Mouse (Mus musculus): ENCODE measurements around the gene Grk6. TPM values are rescaled to one million over a fixed set of nuclear protein-coding genes. Genes with fewer than 3 reads are reported as not detected.
A peak's percentile ranks its signal among the peaks of the same experiment; 100 is the strongest.

The Grk6 gene
- polyA plus RNA-seq, 1 experiment from 2014 or later: 27.6 TPM

- peaks cover 7% of the 10 kb centered on the region for H3K4me1 ChIP-seq (replicated peaks)
- no peaks in the 10 kb centered on the region for H3K36me3 ChIP-seq
- no peaks in the 10 kb centered on the region for H3K9me3 ChIP-seq (replicated peaks)
- H3K27ac ChIP-seq (ENCODE audit: poor library complexity, severe bottlenecking): no peak overlapping the region
- WGBS: 67% methylated on average over 7 of the region's 7 CpGs
- no peak overlapping the region for H3K9ac ChIP-seq
- no peak for ATAC-seq (ENCODE audit: insufficient number of reproducible peaks, low FRiP score)
- H3K4me3 ChIP-seq: no peak overlapping the region
- H3K4me2 ChIP-seq: no peak overlapping the region
- peaks cover 77% of the 10 kb centered on the region for H3K27me3 ChIP-seq (replicated peaks)
These were observed 33.0 kb upstream of the Grk6 start for GRCm38 (mm10) chr13:55411826-55412225.

DNA sequence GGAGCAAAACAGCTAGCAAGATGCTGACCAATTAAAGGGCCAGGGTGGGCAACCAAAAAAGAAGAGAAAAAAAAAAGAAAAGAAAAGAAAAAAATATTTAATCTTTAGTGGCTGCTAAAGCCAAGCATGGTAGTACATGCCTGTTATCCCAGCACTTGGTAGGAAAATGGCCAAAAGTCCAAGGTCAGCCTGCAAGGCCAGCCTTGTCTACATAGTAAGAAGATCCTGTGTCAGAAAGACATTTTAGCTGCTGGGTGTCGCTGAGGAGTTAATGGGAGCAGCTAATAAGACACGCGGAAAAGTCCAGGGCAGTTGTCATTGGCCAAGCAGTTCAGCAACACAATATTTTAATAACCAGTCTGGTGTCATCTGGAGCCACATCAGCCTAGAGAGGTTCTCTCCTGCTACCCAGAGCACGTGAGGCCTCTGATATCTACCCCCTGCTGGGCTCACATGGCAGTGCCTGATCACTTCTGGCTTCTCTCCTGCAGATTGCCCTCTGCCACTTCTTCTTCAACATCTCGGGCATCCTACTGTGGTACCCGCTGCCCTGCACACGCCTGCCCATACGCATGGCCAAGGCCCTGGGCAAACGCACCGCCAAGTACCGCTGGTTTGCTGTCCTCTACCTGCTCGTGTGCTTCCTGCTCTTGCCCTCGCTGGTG is 32.1 kb upstream of the Grk6 start:
- peaks cover 77% of the 10 kb centered on the region for H3K27me3 ChIP-seq (replicated peaks)
- 76% methylated on average over 13 of the region's 13 CpGs for WGBS

DNA sequence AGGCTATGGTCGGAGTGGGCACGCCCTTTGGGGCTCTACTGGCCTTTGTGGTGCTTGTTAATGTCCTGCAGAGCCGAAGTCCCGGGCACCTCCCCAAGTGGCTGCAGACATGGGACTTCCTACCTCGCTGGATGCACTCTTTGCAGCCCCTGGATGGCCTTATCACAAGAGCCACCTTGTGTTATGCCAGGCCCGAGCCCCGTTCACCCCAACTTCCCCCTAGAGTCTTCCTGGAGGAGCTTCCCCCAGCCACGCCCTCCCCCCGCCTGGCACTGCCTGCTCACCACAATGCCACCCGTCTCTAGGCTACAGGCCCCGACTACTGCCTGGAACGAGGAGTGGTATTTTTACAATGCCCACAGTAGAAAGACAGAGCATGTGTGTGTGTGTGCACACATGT is 31.5 kb upstream of the Grk6 start:
- H3K4me1 ChIP-seq (replicated peaks): peaks cover 7% of the 10 kb centered on the region
- WGBS: 72% methylated on average over 12 of the region's 12 CpGs
- H3K27me3 ChIP-seq (replicated peaks): peaks cover 77% of the 10 kb centered on the region

More for the DNA sequence above, 32.1 kb upstream of the Grk6 start:
- H3K9me3 ChIP-seq (replicated peaks): no peaks in the 10 kb centered on the region
- H3K36me3 ChIP-seq: no peaks in the 10 kb centered on the region
- H3K9ac ChIP-seq: no peak overlapping the region
- no peak overlapping the region for H3K4me2 ChIP-seq
- H3K4me3 ChIP-seq: no peak overlapping the region
- no peak for ATAC-seq (ENCODE audit: insufficient number of reproducible peaks, low FRiP score)
- no peak overlapping the region for H3K27ac ChIP-seq (ENCODE audit: poor library complexity, severe bottlenecking)
- H3K4me1 ChIP-seq (replicated peaks): peaks cover 7% of the 10 kb centered on the region

DNA sequence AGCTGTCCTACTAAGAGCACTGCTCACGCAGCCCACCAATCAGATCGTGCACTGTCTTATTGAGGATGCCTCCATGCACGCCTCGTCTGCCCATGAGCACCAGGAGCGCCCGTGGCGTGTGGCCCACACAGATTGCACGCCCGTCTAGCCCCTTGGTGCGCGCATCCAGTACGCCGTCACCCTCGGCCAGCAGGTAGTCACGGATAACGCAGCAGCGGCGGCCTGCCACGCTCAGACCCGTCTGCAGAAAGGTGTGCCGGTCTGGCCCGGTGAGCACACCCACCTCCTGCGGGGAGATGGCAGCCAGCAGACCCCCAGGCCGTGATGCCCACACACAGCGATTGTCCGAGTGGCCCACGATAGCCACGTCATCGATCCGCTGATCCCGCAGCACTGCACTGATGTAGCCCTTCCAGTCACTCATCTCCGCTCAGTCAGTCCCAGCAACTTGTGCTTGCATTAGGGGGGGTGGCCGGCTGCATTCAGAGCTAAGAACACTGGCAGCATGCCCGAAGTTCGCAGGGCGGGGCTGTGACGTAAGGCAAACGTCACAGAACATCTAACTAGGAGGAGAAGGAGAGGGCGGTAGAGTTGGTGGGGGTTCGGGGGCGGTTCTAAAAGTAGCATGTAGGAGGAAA is 30.0 kb upstream of the Grk6 start, which contains the start of gene Pfn3:
TSS of gene Pfn3 (minus strand) at position 490 of the 638 bp plus-strand sequence.
- WGBS: 13% methylated on average over 41 of the region's 41 CpGs
- Histone ChIP-seq H3K4me2 (peak within 1 kb of the TSS; percentile 63), H3K4me3 (peak within 1 kb of the TSS; percentile 32), H3K9ac (peak within 1 kb of the TSS; percentile 34; the same call in 1 of the 2 replicates), H3K4me1 (replicated peaks) (peaks cover 7% of the 10 kb centered on the region), H3K27me3 (replicated peaks) (peaks cover 79% of the 10 kb centered on the region), H3K36me3 (no peaks in the 10 kb centered on the region), H3K9me3 (replicated peaks) (no peaks in the 10 kb centered on the region), H3K27ac (ENCODE audit: poor library complexity, severe bottlenecking) (no peak within 1 kb of the TSS)
- ATAC-seq (ENCODE audit: insufficient number of reproducible peaks, low FRiP score): no peak

More for the DNA sequence above, 31.5 kb upstream of the Grk6 start:
- no peaks in the 10 kb centered on the region for H3K36me3 ChIP-seq
- no peak overlapping the region for H3K27ac ChIP-seq (ENCODE audit: poor library complexity, severe bottlenecking)
- no peak overlapping the region for H3K4me2 ChIP-seq
- H3K4me3 ChIP-seq: no peak overlapping the region
- no peaks in the 10 kb centered on the region for H3K9me3 ChIP-seq (replicated peaks)
- no peak for ATAC-seq (ENCODE audit: insufficient number of reproducible peaks, low FRiP score)
- no peak overlapping the region for H3K9ac ChIP-seq

GRCm38 (mm10) chr13:55418004-55418403 is 26.9 kb upstream of the Grk6 start:
- Histone ChIP-seq H3K4me2 (no peak overlapping the region), H3K4me1 (replicated peaks) (peaks cover 16% of the 10 kb centered on the region), H3K27me3 (replicated peaks) (peaks cover 84% of the 10 kb centered on the region), H3K4me3 (no peak overlapping the region), H3K36me3 (no peaks in the 10 kb centered on the region), H3K9me3 (replicated peaks) (no peaks in the 10 kb centered on the region), H3K27ac (ENCODE audit: poor library complexity, severe bottlenecking) (no peak overlapping the region), H3K9ac (no peak overlapping the region)
- 13% methylated on average over 12 of the region's 12 CpGs for WGBS
- peak; percentile 63; the same call in 1 of the 2 replicates for ATAC-seq (ENCODE audit: insufficient number of reproducible peaks, low FRiP score)

- WGBS: 73% methylated on average over 5 of the region's 5 CpGs
- no peak overlapping the region for H3K4me2 ChIP-seq
- ATAC-seq (ENCODE audit: insufficient number of reproducible peaks, low FRiP score): no peak
These were observed 25.7 kb upstream of the Grk6 start for GRCm38 (mm10) chr13:55419142-55419541.

DNA sequence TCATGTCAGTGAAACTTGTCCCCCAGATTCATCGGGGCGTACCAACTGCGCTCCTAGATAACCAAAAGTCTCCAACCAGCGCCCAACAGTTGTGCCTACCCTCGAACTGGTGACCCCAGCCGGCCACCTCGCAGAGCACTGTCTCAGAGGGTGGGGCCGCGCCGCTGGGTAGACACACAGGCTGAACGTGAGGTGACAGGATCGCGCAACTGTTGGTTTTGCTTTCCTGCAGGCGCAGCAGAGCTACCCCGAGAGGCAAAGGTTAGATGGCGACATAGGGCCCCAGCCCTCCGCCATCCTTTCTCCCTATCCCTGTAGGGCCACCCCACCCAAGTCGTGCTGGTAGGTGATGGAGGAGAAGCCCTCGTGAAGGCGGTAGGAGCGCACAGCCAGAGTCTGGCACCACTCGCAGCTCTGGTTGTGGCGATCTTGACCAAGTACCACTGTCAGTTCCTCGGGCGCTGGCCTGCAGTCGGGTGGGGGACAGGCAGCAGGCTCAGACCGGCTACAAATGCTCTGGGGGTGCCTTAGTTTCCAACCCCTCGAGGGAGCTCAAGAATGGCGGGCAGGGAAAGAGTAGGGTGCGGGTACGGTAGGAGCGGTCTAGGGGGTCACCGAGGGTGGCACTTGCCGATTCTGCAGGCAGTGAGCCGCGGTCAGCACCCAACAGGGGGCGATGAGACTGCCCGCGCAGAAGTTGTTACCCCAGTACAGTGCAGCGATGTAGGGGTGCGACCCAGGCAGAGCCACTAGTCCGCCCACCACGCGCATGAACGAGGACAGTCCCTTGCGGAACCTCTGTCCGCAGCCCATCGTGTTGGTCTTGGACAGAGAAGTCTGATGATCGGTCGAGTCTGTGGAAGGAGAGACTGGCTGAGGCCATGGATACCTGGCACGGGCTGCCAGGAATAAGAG is 24.6 kb upstream of the Grk6 start:
- H3K9ac ChIP-seq: no peak overlapping the region

More at GRCm38 (mm10) chr13:55419142-55419541, 25.7 kb upstream of the Grk6 start:
- H3K9me3 ChIP-seq (replicated peaks): no peaks in the 10 kb centered on the region
- H3K9ac ChIP-seq: no peak overlapping the region
- no peak overlapping the region for H3K4me3 ChIP-seq
- no peak overlapping the region for H3K27ac ChIP-seq (ENCODE audit: poor library complexity, severe bottlenecking)
- peaks cover 77% of the 10 kb centered on the region for H3K27me3 ChIP-seq (replicated peaks)
- peaks cover 16% of the 10 kb centered on the region for H3K4me1 ChIP-seq (replicated peaks)
- H3K36me3 ChIP-seq: no peaks in the 10 kb centered on the region

GRCm38 (mm10) chr13:55420933-55421800 is 23.7 kb upstream of the Grk6 start:
- 10% methylated on average over 35 of the region's 35 CpGs for WGBS
- H3K4me2 ChIP-seq: peak overlapping the region; percentile 38
- peak; percentile 39; the same call in 1 of the 2 replicates for ATAC-seq (ENCODE audit: insufficient number of reproducible peaks, low FRiP score)
- peak overlapping the region; percentile 26; the same call in 1 of the 2 replicates for H3K9ac ChIP-seq
- H3K27ac ChIP-seq (ENCODE audit: poor library complexity, severe bottlenecking): no peak overlapping the region
- H3K27me3 ChIP-seq (replicated peaks): peaks cover 70% of the 10 kb centered on the region
- peak overlapping the region; percentile 10; the same call in 1 of the 2 replicates for H3K4me3 ChIP-seq
- no peaks in the 10 kb centered on the region for H3K36me3 ChIP-seq
- no peaks in the 10 kb centered on the region for H3K9me3 ChIP-seq (replicated peaks)
- H3K4me1 ChIP-seq (replicated peaks): peaks cover 9% of the 10 kb centered on the region; the same call in 1 of the 2 replicates

More for the DNA sequence above, 24.6 kb upstream of the Grk6 start:
- H3K9me3 ChIP-seq (replicated peaks): no peaks in the 10 kb centered on the region
- ATAC-seq (ENCODE audit: insufficient number of reproducible peaks, low FRiP score): no peak
- peak overlapping the region; percentile 38 for H3K4me2 ChIP-seq
- 22% methylated on average over 51 of the region's 51 CpGs for WGBS
- peaks cover 9% of the 10 kb centered on the region; the same call in 1 of the 2 replicates for H3K4me1 ChIP-seq (replicated peaks)
- H3K27me3 ChIP-seq (replicated peaks): peaks cover 65% of the 10 kb centered on the region
- no peak overlapping the region for H3K27ac ChIP-seq (ENCODE audit: poor library complexity, severe bottlenecking)
- 0 out of 2 replicates have a peak overlapping the region, but pooled peaks have one; percentile 10 for H3K4me3 ChIP-seq
- H3K36me3 ChIP-seq: no peaks in the 10 kb centered on the region

- H3K4me2 ChIP-seq: no peak within 1 kb of the TSS
- H3K9ac ChIP-seq: no peak within 1 kb of the TSS
- H3K27me3 ChIP-seq (replicated peaks): peaks cover 38% of the 10 kb centered on the region
- no peaks in the 10 kb centered on the region for H3K36me3 ChIP-seq
- H3K9me3 ChIP-seq (replicated peaks): no peaks in the 10 kb centered on the region
- no peak within 1 kb of the TSS for H3K27ac ChIP-seq (ENCODE audit: poor library complexity, severe bottlenecking)
- H3K4me3 ChIP-seq: no peak within 1 kb of the TSS
- ATAC-seq (ENCODE audit: insufficient number of reproducible peaks, low FRiP score): no peak
- 82% methylated on average over 10 of the region's 10 CpGs for WGBS
- H3K4me1 ChIP-seq (replicated peaks): no peaks in the 10 kb centered on the region
These were observed 18.3 kb upstream of the Grk6 start, which contains the start of gene F12 for GRCm38 (mm10) chr13:55426613-55427012. Gene F12 (minus strand): TSS chr13:55426793.

GRCm38 (mm10) chr13:55429226-55429888 is 15.5 kb upstream of the Grk6 start:
- Histone ChIP-seq H3K4me3 (no peak overlapping the region), H3K27me3 (replicated peaks) (peaks cover 21% of the 10 kb centered on the region), H3K9me3 (replicated peaks) (peaks cover 10% of the 10 kb centered on the region), H3K36me3 (no peaks in the 10 kb centered on the region), H3K4me2 (no peak overlapping the region), H3K9ac (no peak overlapping the region), H3K4me1 (replicated peaks) (no peaks in the 10 kb centered on the region), H3K27ac (ENCODE audit: poor library complexity, severe bottlenecking) (no peak overlapping the region)
- 64% methylated on average over 12 of the region's 12 CpGs for WGBS
- ATAC-seq (ENCODE audit: insufficient number of reproducible peaks, low FRiP score): no peak

Measured in heart, embryonic 12.5 days (tissue).